Mouse (Mus musculus): Measurements from ENCODE around the gene Atxn7l1. TPM values are rescaled to one million over a fixed set of nuclear protein-coding genes. Genes with fewer than 3 reads are reported as not detected.

The Atxn7l1 gene
- polyA plus RNA-seq, 1 experiment from 2014 or later = 14.4 TPM

DNA sequence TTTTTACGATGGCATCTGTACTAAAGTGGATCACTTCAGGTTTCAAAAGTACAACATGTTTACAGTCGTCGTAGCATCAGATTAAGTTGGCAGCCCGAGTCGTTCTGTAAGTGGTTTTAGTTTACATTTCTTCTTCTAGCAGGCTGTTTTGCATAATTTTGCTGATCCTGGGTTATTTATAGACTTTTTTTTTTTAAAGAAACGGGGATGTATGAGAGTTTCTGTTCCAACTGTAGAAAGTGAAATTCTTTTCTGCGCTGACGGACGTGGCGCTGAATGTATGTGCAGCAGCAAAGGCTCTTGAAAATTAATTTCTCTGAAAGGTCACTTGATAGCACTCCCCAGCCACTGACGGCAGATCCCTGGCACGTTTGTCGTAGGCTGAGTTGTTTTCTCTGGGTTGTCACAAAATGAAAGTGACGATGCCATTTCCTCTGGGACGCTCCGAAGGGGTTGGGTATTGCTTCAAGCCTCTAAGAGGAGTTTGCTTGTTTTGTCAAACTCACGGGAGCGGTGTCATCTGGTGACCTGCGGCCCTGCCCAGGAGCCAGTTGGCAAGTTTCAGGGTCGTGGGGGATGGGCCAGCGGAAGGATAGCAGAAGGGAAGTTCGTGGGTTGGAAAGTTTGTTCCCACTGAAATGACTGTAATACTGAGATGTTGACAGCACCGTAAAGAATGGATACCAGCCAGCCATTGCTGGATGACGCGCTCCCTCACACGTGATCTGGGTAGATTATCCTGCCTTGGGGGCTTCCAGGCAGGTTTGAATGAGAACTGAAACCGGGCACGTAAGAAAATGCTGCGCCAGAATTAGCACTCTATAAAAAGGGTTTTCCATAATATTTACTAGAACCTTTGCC is 155.3 kb downstream of the Atxn7l1 start:
- WGBS = under 1% methylated on average over 29 of the region's 29 CpGs
- TF ChIP-seq CTCF (IDR thresholded peaks at IDR 0.05; ENCODE audit: low read depth) = no peak
- Histone ChIP-seq H3K9me3 (ENCODE audit: low read depth, low read length) (no peaks in the 10 kb centered on the region), H3K9ac (peak overlapping the region; percentile 30), H3K4me3 (ENCODE audit: low read depth, low read length) (peak overlapping the region; percentile 40), H3K27ac (ENCODE audit: low read depth) (peak overlapping the region; percentile 77), H3K36me3 (ENCODE audit: insufficient read depth) (no peaks in the 10 kb centered on the region), H3K4me2 (peak overlapping the region; percentile 79), H3K4me1 (ENCODE audit: insufficient read depth) (peaks cover 3% of the 10 kb centered on the region; the same call in 1 of the 2 replicates), H3K27me3 (ENCODE audit: insufficient read depth, low read length) (no peaks in the 10 kb centered on the region)
- ATAC-seq (ENCODE audit: insufficient read depth) = peak; percentile 60; the same call in 1 of the 2 replicates
- peak; percentile 64 for DNase-seq

- Histone ChIP-seq H3K4me2 (peak overlapping the region; percentile 79), H3K9ac (peak overlapping the region; percentile 30), H3K9me3 (ENCODE audit: low read depth, low read length) (no peaks in the 10 kb centered on the region), H3K36me3 (ENCODE audit: insufficient read depth) (no peaks in the 10 kb centered on the region), H3K4me3 (ENCODE audit: low read depth, low read length) (peak overlapping the region; percentile 40), H3K4me1 (ENCODE audit: insufficient read depth) (peaks cover 3% of the 10 kb centered on the region; the same call in 1 of the 2 replicates), H3K27ac (ENCODE audit: low read depth) (peak overlapping the region; percentile 77; the same call in 1 of the 2 replicates), H3K27me3 (ENCODE audit: insufficient read depth, low read length) (no peaks in the 10 kb centered on the region)
- under 1% methylated on average over 9 of the region's 9 CpGs for WGBS
- no peak for TF ChIP-seq CTCF (IDR thresholded peaks at IDR 0.05; ENCODE audit: low read depth)
- ATAC-seq (ENCODE audit: insufficient read depth) = peak; percentile 61; the same call in 1 of the 2 replicates
- peak; percentile 49 for DNase-seq
Observed at GRCm38 (mm10) chr12:33303384-33303770, 155.9 kb downstream of the Atxn7l1 start.

DNA sequence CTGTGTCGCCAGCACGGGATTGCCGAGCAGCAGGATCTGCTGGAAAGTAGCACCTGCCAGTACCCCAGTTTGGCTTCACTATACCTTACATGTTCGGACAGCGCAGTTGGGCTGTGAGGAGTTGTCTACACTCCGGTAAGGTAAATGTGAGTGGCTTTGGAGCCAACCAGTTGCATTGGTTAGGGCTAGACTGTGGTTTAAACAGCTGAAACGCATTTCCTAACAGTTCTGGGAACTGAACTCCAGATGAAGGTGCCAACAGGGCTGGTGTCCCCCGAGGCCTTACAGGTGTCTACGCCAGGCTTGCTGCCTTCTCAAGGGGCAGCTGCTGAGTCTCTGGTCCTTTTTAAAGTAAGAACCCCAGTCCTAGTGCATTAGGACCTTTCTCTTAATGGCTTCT is 157.6 kb downstream of the Atxn7l1 start:
- H3K36me3 ChIP-seq (ENCODE audit: insufficient read depth) = no peaks in the 10 kb centered on the region
- peaks cover 3% of the 10 kb centered on the region; the same call in 1 of the 2 replicates for H3K4me1 ChIP-seq (ENCODE audit: insufficient read depth)
- H3K4me3 ChIP-seq (ENCODE audit: low read depth, low read length) = no peak overlapping the region
- H3K27ac ChIP-seq (ENCODE audit: low read depth) = no peak overlapping the region
- H3K27me3 ChIP-seq (ENCODE audit: insufficient read depth, low read length) = no peaks in the 10 kb centered on the region
- 89% methylated on average over 9 of the region's 9 CpGs for WGBS
- no peak for ATAC-seq (ENCODE audit: insufficient read depth)
- H3K9me3 ChIP-seq (ENCODE audit: low read depth, low read length) = no peaks in the 10 kb centered on the region
- DNase-seq = no peak
- H3K9ac ChIP-seq = no peak overlapping the region
- H3K4me2 ChIP-seq = no peak overlapping the region
- no peak for TF ChIP-seq CTCF (IDR thresholded peaks at IDR 0.05; ENCODE audit: low read depth)

DNA sequence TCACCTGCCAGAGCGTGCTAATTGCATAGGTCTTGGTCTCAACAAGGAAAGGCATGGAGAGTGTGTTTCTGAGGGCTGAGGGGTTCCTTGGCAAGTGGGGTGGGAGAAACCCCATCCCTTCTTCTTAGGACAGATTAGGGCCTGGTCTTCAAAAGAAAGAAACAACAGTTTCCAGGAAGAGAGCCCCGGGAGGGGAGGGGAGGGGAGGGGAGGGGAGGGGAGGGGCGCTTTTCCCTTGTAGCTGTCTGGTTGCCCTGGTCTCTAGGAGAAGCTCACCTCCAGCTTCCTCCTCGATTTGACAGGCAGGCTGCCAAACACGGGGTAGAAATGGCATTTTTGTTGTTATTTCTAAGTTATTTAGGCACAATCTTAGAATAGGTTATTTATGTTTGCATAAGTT is 159.0 kb downstream of the Atxn7l1 start:
- Histone ChIP-seq H3K27ac (ENCODE audit: low read depth) (no peak overlapping the region), H3K4me1 (ENCODE audit: insufficient read depth) (peaks cover 1% of the 10 kb centered on the region; the same call in 1 of the 2 replicates), H3K4me3 (ENCODE audit: low read depth, low read length) (no peak overlapping the region), H3K9me3 (ENCODE audit: low read depth, low read length) (no peaks in the 10 kb centered on the region), H3K4me2 (no peak overlapping the region), H3K27me3 (ENCODE audit: insufficient read depth, low read length) (no peaks in the 10 kb centered on the region), H3K36me3 (ENCODE audit: insufficient read depth) (no peaks in the 10 kb centered on the region), H3K9ac (no peak overlapping the region)
- DNase-seq (no peak), ATAC-seq (ENCODE audit: insufficient read depth) (no peak)
- TF ChIP-seq CTCF (IDR thresholded peaks at IDR 0.05; ENCODE audit: low read depth) = no peak
- WGBS = 51% methylated on average over 4 of the region's 5 CpGs

GRCm38 (mm10) chr12:33308668-33309067 is 161.2 kb downstream of the Atxn7l1 start:
- Histone ChIP-seq H3K4me1 (ENCODE audit: insufficient read depth) (no peaks in the 10 kb centered on the region), H3K4me2 (no peak overlapping the region), H3K27me3 (ENCODE audit: insufficient read depth, low read length) (no peaks in the 10 kb centered on the region), H3K4me3 (ENCODE audit: low read depth, low read length) (no peak overlapping the region), H3K9me3 (ENCODE audit: low read depth, low read length) (no peaks in the 10 kb centered on the region), H3K27ac (ENCODE audit: low read depth) (no peak overlapping the region), H3K9ac (no peak overlapping the region), H3K36me3 (ENCODE audit: insufficient read depth) (no peaks in the 10 kb centered on the region)
- ATAC-seq (ENCODE audit: insufficient read depth) (no peak), DNase-seq (no peak)
- 83% methylated on average over 7 of the region's 7 CpGs for WGBS
- TF ChIP-seq CTCF (IDR thresholded peaks at IDR 0.05; ENCODE audit: low read depth) = no peak

DNA sequence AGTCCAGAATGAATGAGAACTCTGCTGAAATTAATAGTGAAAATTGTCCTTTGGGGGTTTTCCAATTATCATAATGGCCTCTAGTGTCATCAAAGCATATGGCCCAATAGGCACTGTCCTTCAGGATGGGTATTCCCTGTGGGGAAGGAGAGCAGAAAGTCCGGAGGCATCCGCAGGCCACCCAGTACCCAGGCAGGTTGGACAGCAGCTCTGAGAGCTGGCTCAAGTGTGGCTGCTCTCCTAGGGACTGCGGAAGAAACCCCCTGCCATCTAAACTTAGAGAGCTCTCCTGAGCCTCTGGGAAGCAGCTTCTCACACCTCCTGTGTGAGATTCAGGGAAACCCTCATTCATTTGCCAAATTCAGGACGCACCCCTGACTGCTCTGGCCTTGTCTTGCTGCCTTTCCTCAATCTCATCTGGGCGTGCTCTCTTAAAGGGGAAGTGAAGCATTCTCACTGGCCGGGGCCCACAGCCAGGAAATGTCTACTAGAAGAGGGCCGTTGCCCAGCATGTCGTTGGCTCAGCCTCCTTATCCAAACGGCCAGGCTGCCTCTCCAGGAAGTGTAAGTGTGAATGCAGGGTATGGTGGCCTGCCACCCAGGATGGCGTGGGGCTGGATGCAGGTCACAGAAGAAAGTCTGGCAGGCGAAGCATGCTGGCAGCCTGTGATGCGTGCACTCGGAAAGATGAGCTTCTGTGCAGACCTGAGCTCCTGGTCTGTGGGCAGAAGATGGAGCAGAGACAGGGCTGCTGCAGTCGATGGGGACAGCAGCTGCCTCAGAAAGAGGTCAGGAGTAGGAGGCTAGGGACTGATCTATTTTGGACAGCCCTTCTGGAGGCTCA is 166.6 kb downstream of the Atxn7l1 start:
- no peaks in the 10 kb centered on the region for H3K27me3 ChIP-seq (ENCODE audit: insufficient read depth, low read length)
- H3K4me1 ChIP-seq (ENCODE audit: insufficient read depth) = no peaks in the 10 kb centered on the region
- peak; percentile 72 for ATAC-seq (ENCODE audit: insufficient read depth)
- DNase-seq = peak; percentile 83
- no peaks in the 10 kb centered on the region for H3K9me3 ChIP-seq (ENCODE audit: low read depth, low read length)
- H3K27ac ChIP-seq (ENCODE audit: low read depth) = 0 out of 2 replicates have a peak overlapping the region, but pooled peaks have one; percentile 1
- H3K9ac ChIP-seq = no peak overlapping the region
- 16% methylated on average over 14 of the region's 14 CpGs for WGBS
- H3K36me3 ChIP-seq (ENCODE audit: insufficient read depth) = no peaks in the 10 kb centered on the region
- H3K4me2 ChIP-seq = peak overlapping the region; percentile 46
- TF ChIP-seq CTCF (IDR thresholded peaks at IDR 0.05; ENCODE audit: low read depth) = no peak
- H3K4me3 ChIP-seq (ENCODE audit: low read depth, low read length) = 0 out of 2 replicates have a peak overlapping the region, but pooled peaks have one; percentile 0

Data from lung, embryonic 14.5 days (tissue).